Mouse (Mus musculus): ENCODE measurements at regions not wholly inside any gene's neighbourhood (a gene's known extent, or its start where the extent isn't known, plus 50 kb on each side); places are given as distances from the start of the nearest gene placed in this dataset.

DNA sequence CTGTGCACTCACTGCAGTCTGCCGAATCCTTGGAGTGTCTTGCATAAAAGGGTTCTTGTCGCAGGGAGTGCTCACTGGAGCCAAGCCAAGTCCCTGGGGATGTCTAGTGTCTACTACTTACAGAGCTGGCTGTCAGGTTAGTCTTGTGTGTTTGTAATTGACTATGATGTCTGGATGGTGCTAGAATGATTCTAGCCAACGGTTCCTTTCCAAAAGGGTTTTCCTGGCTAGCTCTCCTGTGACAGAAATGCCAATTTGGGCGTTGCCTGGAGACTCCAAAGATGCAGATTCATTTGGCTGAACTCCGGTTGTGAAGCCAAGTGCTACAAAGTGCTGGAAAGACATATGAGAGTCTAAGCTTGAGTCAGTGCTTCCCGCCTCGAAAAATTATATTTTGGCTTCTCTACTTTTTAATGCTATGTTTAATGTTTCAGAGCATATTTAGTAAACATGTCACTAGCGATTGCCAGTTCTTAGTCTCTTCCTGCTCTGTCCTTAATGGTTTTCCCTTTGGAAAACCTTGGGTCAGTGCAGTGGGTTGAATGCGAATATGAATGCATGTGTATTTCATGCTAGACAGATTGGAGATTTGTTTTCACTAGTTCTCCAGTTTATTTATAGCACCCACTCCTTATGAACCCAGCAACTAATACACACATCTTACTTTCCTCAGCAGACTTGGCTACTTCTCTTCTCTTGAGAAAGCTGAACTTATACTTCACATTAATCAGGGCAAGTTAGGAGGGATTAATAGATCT is 162.2 kb upstream of the Etaa1 start:
- no peak for ATAC-seq (replicated peaks; ENCODE audit: insufficient number of reproducible peaks, low FRiP score, low TSS enrichment, low read depth)

DNA sequence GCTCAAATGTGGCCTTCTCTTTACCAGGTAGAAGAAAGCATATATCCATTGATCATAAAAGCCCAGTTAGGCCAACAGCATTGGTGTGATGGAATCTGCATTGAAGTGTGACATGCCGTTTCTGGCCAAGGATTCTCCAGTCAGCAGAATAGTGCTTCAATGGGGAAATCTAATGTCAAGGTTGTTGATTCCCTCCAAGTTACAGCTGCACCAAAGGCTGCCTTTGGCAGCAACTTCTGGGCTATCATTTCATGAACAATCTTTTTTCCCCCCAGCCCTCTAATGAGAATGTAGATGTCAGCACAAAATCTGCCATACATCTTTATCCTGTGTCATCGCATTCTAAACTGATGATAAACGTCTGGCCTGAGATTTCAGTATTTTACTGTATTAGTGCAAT is 149.2 kb upstream of the Etaa1 start:
- DNase-seq (ENCODE audit: low spot score), result no peak
- H3K36me3 ChIP-seq (replicated peaks; ENCODE audit: control insufficient read depth, insufficient read depth, low read depth, low read length), result no peaks in the 10 kb centered on the region
- H3K9ac ChIP-seq (replicated peaks; ENCODE audit: low read length), result no peak overlapping the region
- no peaks in the 10 kb centered on the region for H3K27me3 ChIP-seq (ENCODE audit: control insufficient read depth, insufficient read depth, low read length)
- ATAC-seq (replicated peaks; ENCODE audit: insufficient number of reproducible peaks, low FRiP score, low TSS enrichment, low read depth), result no peak
- WGBS, result 86% methylated on average over 3 of the region's 3 CpGs
- H3K4me3 ChIP-seq (ENCODE audit: low read depth, low read length), result no peak overlapping the region
- H3K4me1 ChIP-seq (ENCODE audit: control insufficient read depth, insufficient read depth, low read length), result no peaks in the 10 kb centered on the region
- no peaks in the 10 kb centered on the region for H3K9me3 ChIP-seq (replicated peaks; ENCODE audit: control insufficient read depth, low read length)
- no peak overlapping the region for H3K27ac ChIP-seq (replicated peaks; ENCODE audit: low read depth, low read length)
- H3K4me2 ChIP-seq (ENCODE audit: low read depth, low read length), result no peak overlapping the region

More for the DNA sequence above, 162.2 kb upstream of the Etaa1 start:
- 83% methylated on average over 9 of the region's 9 CpGs for WGBS
- Histone ChIP-seq H3K4me1 (ENCODE audit: control insufficient read depth, insufficient read depth, low read length) (no peaks in the 10 kb centered on the region), H3K9ac (replicated peaks; ENCODE audit: low read length) (no peak overlapping the region), H3K9me3 (replicated peaks; ENCODE audit: control insufficient read depth, low read length) (no peaks in the 10 kb centered on the region), H3K27ac (replicated peaks; ENCODE audit: low read depth, low read length) (no peak overlapping the region), H3K36me3 (replicated peaks; ENCODE audit: control insufficient read depth, insufficient read depth, low read depth, low read length) (no peaks in the 10 kb centered on the region), H3K27me3 (ENCODE audit: control insufficient read depth, insufficient read depth, low read length) (no peaks in the 10 kb centered on the region), H3K4me3 (ENCODE audit: low read depth, low read length) (no peak overlapping the region), H3K4me2 (ENCODE audit: low read depth, low read length) (no peak overlapping the region)
- DNase-seq (ENCODE audit: low spot score), result no peak

DNA sequence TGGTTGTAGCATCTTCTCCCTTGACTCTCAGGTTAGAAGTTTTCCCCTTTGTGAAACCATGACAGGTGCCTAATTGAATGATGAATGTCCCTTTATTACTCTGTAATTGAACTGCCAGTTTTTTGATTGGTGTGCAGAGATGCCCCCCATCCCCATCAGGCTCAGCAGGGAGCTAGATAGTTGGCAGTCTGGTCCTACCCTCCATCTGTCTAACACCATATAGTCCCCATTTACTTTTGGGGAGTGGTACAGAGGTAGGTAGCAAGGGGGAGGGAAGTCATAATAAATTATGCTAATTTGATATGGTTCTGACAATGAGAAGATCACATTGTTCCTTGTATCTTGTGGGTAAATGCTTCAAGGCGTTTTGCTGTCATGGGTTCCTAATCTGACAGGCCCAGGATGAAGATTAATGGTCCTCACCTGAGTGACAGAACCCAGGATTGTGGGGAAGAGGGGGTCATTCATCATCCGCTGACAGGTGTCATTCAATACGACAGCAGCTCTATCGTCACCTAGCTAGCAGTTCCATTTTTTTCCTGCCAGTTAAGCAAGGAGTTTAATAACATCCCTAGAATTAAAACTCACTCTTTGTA is 122.3 kb upstream of the Etaa1 start:
- Histone ChIP-seq H3K27me3 (ENCODE audit: control insufficient read depth, insufficient read depth, low read length) (no peaks in the 10 kb centered on the region), H3K4me2 (ENCODE audit: low read depth, low read length) (no peak overlapping the region), H3K27ac (replicated peaks; ENCODE audit: low read depth, low read length) (no peak overlapping the region), H3K4me3 (ENCODE audit: low read depth, low read length) (no peak overlapping the region), H3K9ac (replicated peaks; ENCODE audit: low read length) (no peak overlapping the region), H3K9me3 (replicated peaks; ENCODE audit: control insufficient read depth, low read length) (no peaks in the 10 kb centered on the region), H3K36me3 (replicated peaks; ENCODE audit: control insufficient read depth, insufficient read depth, low read depth, low read length) (no peaks in the 10 kb centered on the region), H3K4me1 (ENCODE audit: control insufficient read depth, insufficient read depth, low read length) (no peaks in the 10 kb centered on the region)
- ATAC-seq (replicated peaks; ENCODE audit: insufficient number of reproducible peaks, low FRiP score, low TSS enrichment, low read depth) (no peak), DNase-seq (ENCODE audit: low spot score) (no peak)
- 79% methylated on average over 4 of the region's 4 CpGs for WGBS

DNA sequence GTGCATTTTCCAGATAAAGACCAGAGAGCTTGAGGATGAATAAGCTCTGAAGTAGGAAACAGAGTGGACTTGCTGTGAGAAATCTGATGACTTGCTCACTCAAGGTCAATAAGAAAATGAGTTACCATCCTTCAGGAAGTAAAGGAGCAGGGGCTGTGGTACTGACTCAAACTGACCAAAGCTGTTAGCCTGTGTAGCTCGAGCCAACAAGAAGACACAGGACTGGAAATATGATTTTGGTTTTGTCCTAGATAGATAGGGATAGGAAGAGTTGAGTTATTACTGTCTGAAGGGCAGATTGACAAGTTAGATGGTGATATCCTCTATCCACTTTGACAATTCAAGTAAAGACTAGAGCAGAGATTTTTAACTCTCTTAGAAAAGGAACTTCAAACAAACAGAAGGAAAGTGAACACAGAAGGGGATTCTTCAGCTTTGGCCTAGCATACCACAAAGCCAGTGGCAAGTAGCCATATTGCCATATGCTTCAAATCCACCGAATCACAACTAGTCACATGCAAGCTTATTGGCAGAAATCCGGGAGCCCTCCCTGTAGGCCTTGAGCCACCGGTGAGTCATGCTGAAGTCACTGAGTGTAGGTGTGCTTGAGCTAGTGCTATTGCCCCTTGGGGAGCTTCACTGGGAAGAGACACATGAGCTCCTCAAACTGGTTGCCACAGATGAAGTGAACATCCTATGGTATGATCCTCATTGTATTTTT is 117.1 kb upstream of the Etaa1 start:
- Histone ChIP-seq H3K27ac (replicated peaks; ENCODE audit: low read depth, low read length) (no peak overlapping the region), H3K36me3 (replicated peaks; ENCODE audit: control insufficient read depth, insufficient read depth, low read depth, low read length) (no peaks in the 10 kb centered on the region), H3K9ac (replicated peaks; ENCODE audit: low read length) (no peak overlapping the region), H3K4me1 (ENCODE audit: control insufficient read depth, insufficient read depth, low read length) (no peaks in the 10 kb centered on the region), H3K4me2 (ENCODE audit: low read depth, low read length) (no peak overlapping the region), H3K4me3 (ENCODE audit: low read depth, low read length) (no peak overlapping the region), H3K27me3 (ENCODE audit: control insufficient read depth, insufficient read depth, low read length) (no peaks in the 10 kb centered on the region), H3K9me3 (replicated peaks; ENCODE audit: control insufficient read depth, low read length) (no peaks in the 10 kb centered on the region)
- no peak for ATAC-seq (replicated peaks; ENCODE audit: insufficient number of reproducible peaks, low FRiP score, low TSS enrichment, low read depth)
- WGBS, result 93% methylated on average over 4 of the region's 4 CpGs
- no peak for DNase-seq (ENCODE audit: low spot score)

DNA sequence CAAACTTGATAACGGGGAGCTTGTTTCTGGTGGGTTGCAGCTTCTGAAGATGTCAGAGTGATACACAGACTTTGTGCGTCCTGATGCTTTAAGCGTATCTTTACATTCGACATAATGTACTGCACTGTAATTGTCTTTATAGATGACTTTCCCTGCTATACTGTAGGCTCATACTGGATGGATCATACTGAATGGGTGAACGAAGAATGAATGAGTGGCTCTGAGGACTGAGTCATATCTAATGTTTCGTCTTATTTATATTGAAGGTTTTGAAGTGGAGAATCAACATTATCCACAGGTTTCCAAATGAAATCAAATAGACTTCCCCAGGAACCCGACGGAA is 116.3 kb upstream of the Etaa1 start:
- no peaks in the 10 kb centered on the region for H3K9me3 ChIP-seq (replicated peaks; ENCODE audit: control insufficient read depth, low read length)
- DNase-seq (ENCODE audit: low spot score) (no peak), ATAC-seq (replicated peaks; ENCODE audit: insufficient number of reproducible peaks, low FRiP score, low TSS enrichment, low read depth) (no peak)
- H3K9ac ChIP-seq (replicated peaks; ENCODE audit: low read length), result no peak overlapping the region
- no peak overlapping the region for H3K4me2 ChIP-seq (ENCODE audit: low read depth, low read length)
- no peaks in the 10 kb centered on the region for H3K36me3 ChIP-seq (replicated peaks; ENCODE audit: control insufficient read depth, insufficient read depth, low read depth, low read length)
- no peaks in the 10 kb centered on the region for H3K27me3 ChIP-seq (ENCODE audit: control insufficient read depth, insufficient read depth, low read length)
- no peak overlapping the region for H3K4me3 ChIP-seq (ENCODE audit: low read depth, low read length)
- H3K4me1 ChIP-seq (ENCODE audit: control insufficient read depth, insufficient read depth, low read length), result no peaks in the 10 kb centered on the region
- H3K27ac ChIP-seq (replicated peaks; ENCODE audit: low read depth, low read length), result no peak overlapping the region
- WGBS, result 84% methylated on average over 8 of the region's 8 CpGs

DNA sequence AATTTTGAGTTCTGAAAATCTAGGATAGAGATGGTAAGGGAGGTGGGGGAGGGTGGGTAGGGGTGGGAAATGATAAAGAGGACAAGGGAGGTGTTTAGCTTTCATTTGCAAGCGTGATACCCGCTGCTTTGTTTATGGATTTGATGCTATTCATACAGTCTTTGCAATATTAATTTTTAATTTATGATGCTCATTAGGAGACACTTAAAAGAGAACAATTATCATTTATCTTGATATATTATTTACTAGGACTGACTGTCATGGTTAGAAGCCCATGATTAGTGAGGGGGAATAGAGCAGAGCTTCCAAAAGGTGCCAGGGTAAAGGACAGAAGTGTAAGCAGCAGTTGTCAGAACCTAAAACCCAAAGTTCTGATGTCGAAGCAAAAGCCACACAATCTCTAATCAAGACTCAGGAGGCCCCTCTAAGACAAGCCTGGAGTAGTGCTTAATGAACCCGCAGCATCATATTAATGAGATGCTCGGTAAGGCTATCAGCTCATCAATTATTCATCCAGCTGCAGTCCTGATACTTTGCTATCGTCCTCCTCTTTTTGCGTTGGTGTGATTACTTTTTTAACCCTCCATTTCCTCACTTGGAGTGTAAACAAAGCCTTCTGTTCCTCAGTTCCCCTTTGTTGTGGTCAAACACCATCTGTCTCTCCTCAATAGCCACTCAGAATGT is 115.8 kb upstream of the Etaa1 start:
- ATAC-seq (replicated peaks; ENCODE audit: insufficient number of reproducible peaks, low FRiP score, low TSS enrichment, low read depth) (no peak), DNase-seq (ENCODE audit: low spot score) (no peak)
- no peak overlapping the region for H3K27ac ChIP-seq (replicated peaks; ENCODE audit: low read depth, low read length)
- no peak overlapping the region for H3K4me2 ChIP-seq (ENCODE audit: low read depth, low read length)
- no peaks in the 10 kb centered on the region for H3K27me3 ChIP-seq (ENCODE audit: control insufficient read depth, insufficient read depth, low read length)
- H3K9ac ChIP-seq (replicated peaks; ENCODE audit: low read length), result no peak overlapping the region
- H3K36me3 ChIP-seq (replicated peaks; ENCODE audit: control insufficient read depth, insufficient read depth, low read depth, low read length), result no peaks in the 10 kb centered on the region
- no peaks in the 10 kb centered on the region for H3K4me1 ChIP-seq (ENCODE audit: control insufficient read depth, insufficient read depth, low read length)
- no peaks in the 10 kb centered on the region for H3K9me3 ChIP-seq (replicated peaks; ENCODE audit: control insufficient read depth, low read length)
- 66% methylated on average over 7 of the region's 7 CpGs for WGBS
- no peak overlapping the region for H3K4me3 ChIP-seq (ENCODE audit: low read depth, low read length)

DNA sequence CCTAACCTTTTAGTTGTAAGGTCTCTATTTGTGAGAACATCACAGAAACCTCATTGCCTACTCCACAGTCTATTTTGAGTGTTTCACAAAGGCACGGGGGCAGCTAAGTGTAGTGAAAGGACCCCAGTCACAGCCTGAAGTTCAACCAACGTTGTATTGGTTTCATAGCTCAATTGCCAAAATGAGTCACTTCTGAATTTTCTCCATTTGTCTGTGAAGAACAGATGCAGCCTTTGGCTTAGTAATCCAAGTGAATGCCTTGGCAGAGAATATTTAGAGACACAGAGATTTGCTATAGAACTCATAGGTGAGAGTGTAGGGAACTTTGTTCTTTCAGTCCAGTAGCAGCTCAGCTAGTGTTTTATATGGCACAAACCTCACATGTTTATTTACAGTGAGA is 114.4 kb upstream of the Etaa1 start:
- Histone ChIP-seq H3K27ac (replicated peaks; ENCODE audit: low read depth, low read length) (no peak overlapping the region), H3K27me3 (ENCODE audit: control insufficient read depth, insufficient read depth, low read length) (no peaks in the 10 kb centered on the region), H3K9me3 (replicated peaks; ENCODE audit: control insufficient read depth, low read length) (no peaks in the 10 kb centered on the region), H3K4me2 (ENCODE audit: low read depth, low read length) (no peak overlapping the region), H3K36me3 (replicated peaks; ENCODE audit: control insufficient read depth, insufficient read depth, low read depth, low read length) (no peaks in the 10 kb centered on the region), H3K4me1 (ENCODE audit: control insufficient read depth, insufficient read depth, low read length) (no peaks in the 10 kb centered on the region), H3K9ac (replicated peaks; ENCODE audit: low read length) (no peak overlapping the region), H3K4me3 (ENCODE audit: low read depth, low read length) (no peak overlapping the region)
- DNase-seq (ENCODE audit: low spot score), result no peak
- ATAC-seq (replicated peaks; ENCODE audit: insufficient number of reproducible peaks, low FRiP score, low TSS enrichment, low read depth), result no peak
- WGBS, result 61% methylated on average over 2 of the region's 2 CpGs

DNA sequence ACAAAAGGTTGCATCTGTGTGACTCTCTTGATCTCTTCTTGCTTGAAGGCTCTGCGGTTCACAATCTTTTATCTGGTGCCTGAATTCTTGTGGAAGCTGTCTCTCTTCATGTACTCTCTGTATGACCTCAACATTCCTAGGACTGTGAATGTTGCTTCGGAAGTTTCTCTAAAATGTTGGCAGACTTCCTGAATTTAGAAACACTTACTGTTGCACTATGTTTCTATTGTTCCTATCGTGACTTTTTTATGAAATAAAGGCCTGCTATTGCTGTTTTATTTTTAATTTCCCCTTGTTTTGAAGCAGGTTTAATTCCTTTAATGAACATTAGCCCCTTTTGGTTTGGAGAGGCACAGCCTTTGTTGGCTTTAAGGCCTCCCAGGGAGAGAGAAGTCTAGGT is 114.0 kb upstream of the Etaa1 start:
- Histone ChIP-seq H3K4me3 (ENCODE audit: low read depth, low read length) (no peak overlapping the region), H3K9me3 (replicated peaks; ENCODE audit: control insufficient read depth, low read length) (no peaks in the 10 kb centered on the region), H3K4me2 (ENCODE audit: low read depth, low read length) (no peak overlapping the region), H3K27ac (replicated peaks; ENCODE audit: low read depth, low read length) (no peak overlapping the region), H3K36me3 (replicated peaks; ENCODE audit: control insufficient read depth, insufficient read depth, low read depth, low read length) (no peaks in the 10 kb centered on the region), H3K27me3 (ENCODE audit: control insufficient read depth, insufficient read depth, low read length) (no peaks in the 10 kb centered on the region), H3K9ac (replicated peaks; ENCODE audit: low read length) (no peak overlapping the region), H3K4me1 (ENCODE audit: control insufficient read depth, insufficient read depth, low read length) (no peaks in the 10 kb centered on the region)
- WGBS, result 68% methylated on average over 3 of the region's 3 CpGs
- DNase-seq (ENCODE audit: low spot score) (no peak), ATAC-seq (replicated peaks; ENCODE audit: insufficient number of reproducible peaks, low FRiP score, low TSS enrichment, low read depth) (no peak)

All from embryonic facial prominence, embryonic 11.5 days (tissue).